Mouse (Mus musculus): ENCODE measurements around the gene Aimp2. TPM values are rescaled to one million over a fixed set of nuclear protein-coding genes. Genes with fewer than 3 reads are reported as not detected.
A peak's percentile ranks its signal among the peaks of the same experiment; 100 is the strongest.

The Aimp2 gene
- polyA plus RNA-seq, 1 experiment from 2014 or later: 95.5 TPM

DNA sequence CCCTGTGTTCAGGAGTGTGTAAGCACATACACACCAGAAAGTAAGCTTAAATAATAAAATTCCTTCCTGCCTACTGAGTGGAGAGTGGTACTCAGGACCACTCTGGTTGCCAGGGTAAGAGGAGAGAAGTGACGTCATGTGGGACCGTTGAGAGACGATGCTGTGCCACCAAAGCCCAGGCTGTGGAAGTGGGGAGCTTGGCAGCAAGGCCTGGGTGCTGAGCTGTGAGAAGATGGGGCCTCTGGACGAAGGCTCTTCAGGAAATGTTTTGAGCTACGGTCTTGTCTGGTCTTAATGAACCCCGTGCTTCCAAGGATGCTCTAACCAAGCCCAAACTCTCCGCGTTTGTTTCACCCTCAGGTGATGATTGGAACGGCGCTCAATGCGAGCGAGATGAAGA, 21.0 kb upstream of the Aimp2 start:
- H3K4me2 ChIP-seq: no peak overlapping the region
- no peak overlapping the region for H3K9ac ChIP-seq
- WGBS: 87% methylated on average over 12 of the region's 12 CpGs
- ATAC-seq (ENCODE audit: borderline replicate concordance, extremely low read depth, low FRiP score, low TSS enrichment): no peak
- H3K36me3 ChIP-seq: peaks cover 45% of the 10 kb centered on the region
- no peaks in the 10 kb centered on the region for H3K27me3 ChIP-seq
- no peak overlapping the region for H3K4me3 ChIP-seq
- H3K9me3 ChIP-seq: no peaks in the 10 kb centered on the region
- no peak overlapping the region for H3K27ac ChIP-seq
- H3K4me1 ChIP-seq: 0 out of 2 replicates have a peak, but pooled peaks cover 5% of the 10 kb centered on the region

DNA sequence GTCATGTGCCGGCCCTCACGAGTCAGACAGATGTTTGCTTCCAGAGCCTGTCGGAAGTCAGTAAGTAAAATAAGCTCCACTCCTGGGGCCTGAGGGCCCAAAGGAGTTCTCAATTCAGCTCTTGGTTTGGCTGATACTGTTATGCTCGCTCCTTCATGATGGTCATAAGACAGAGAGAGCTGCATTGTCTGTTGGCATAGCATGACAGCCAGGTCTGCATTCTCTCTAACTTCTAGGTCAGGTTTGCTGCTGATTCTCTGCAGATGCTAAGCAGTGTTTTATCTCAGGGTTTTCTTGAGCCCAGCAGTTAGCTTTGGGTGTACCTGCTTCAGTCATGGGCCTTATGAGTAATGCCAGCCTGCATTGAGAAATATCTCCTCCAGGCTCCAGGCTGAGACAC, 19.6 kb upstream of the Aimp2 start:
- 89% methylated on average over 4 of the region's 4 CpGs for WGBS
- no peak overlapping the region for H3K27ac ChIP-seq
- H3K4me2 ChIP-seq: no peak overlapping the region
- no peak overlapping the region for H3K9ac ChIP-seq
- no peaks in the 10 kb centered on the region for H3K27me3 ChIP-seq
- no peak overlapping the region for H3K4me3 ChIP-seq
- no peaks in the 10 kb centered on the region for H3K9me3 ChIP-seq
- H3K4me1 ChIP-seq: 0 out of 2 replicates have a peak, but pooled peaks cover 5% of the 10 kb centered on the region
- H3K36me3 ChIP-seq: peaks cover 59% of the 10 kb centered on the region
- no peak for ATAC-seq (ENCODE audit: borderline replicate concordance, extremely low read depth, low FRiP score, low TSS enrichment)

DNA sequence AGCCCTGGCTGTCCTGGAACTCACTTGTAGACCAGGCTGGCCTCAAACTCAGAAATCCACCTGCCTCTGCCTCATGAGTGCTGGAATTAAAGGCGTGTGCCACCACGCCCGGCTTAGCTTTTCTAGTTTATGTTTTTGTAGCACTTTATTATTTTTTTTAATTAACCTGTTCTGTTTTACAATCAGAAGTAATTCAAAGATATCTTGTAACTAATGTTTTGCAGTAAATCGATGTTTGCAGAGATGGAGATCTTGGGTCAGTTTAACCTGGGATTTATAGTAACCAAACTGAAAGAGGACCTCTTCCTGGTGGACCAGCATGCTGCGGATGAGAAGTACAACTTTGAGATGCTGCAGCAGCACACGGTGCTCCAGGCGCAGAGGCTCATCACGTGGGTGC, 18.2 kb upstream of the Aimp2 start, which contains the start of gene Gm42421:
Gene Gm42421, plus strand, starts transcription at position 301 of the 400 bp plus-strand sequence.
- ATAC-seq (ENCODE audit: borderline replicate concordance, extremely low read depth, low FRiP score, low TSS enrichment): no peak
- Histone ChIP-seq H3K27me3 (no peaks in the 10 kb centered on the region), H3K9me3 (no peaks in the 10 kb centered on the region), H3K36me3 (peaks cover 69% of the 10 kb centered on the region), H3K27ac (no peak within 1 kb of the TSS), H3K9ac (no peak within 1 kb of the TSS), H3K4me3 (no peak within 1 kb of the TSS), H3K4me2 (no peak within 1 kb of the TSS), H3K4me1 (0 out of 2 replicates have a peak, but pooled peaks cover 3% of the 10 kb centered on the region)
- 90% methylated on average over 8 of the region's 8 CpGs for WGBS

DNA sequence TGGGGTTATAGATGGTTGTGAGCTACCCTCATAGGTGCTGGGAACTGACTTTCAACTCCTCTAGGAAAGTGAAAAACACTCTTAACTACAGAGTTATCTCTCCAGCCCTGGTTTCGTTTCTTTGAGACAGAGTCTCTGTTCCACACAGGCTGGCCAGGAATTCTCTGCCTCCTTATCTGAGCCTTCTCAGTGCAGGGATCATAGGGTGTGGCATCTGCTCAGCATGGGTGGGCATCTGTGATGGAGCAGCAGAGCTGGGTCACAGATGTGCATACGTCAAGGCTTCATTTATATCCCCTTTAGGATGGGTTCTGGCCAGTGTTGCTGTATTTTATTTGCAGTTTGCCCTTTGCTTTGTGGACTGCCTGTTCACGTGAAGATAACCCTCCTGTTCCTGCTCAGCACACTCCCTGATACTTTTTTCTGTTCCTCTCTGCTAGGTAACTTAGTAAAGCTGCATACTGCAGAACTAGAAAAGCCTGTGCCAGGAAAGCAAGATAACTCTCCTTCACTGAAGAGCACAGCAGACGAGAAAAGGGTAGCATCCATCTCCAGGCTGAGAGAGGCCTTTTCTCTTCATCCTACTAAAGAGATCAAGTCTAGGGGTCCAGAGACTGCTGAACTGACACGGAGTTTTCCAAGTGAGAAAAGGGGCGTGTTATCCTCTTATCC, 15.3 kb upstream of the Aimp2 start:
- H3K4me1 ChIP-seq: no peaks in the 10 kb centered on the region
- no peak overlapping the region for H3K27ac ChIP-seq
- no peaks in the 10 kb centered on the region for H3K9me3 ChIP-seq
- peaks cover 73% of the 10 kb centered on the region for H3K36me3 ChIP-seq
- no peaks in the 10 kb centered on the region for H3K27me3 ChIP-seq
- WGBS: 82% methylated on average over 6 of the region's 6 CpGs
- no peak for ATAC-seq (ENCODE audit: borderline replicate concordance, extremely low read depth, low FRiP score, low TSS enrichment)
- H3K4me3 ChIP-seq: no peak overlapping the region
- H3K4me2 ChIP-seq: no peak overlapping the region
- no peak overlapping the region for H3K9ac ChIP-seq

DNA sequence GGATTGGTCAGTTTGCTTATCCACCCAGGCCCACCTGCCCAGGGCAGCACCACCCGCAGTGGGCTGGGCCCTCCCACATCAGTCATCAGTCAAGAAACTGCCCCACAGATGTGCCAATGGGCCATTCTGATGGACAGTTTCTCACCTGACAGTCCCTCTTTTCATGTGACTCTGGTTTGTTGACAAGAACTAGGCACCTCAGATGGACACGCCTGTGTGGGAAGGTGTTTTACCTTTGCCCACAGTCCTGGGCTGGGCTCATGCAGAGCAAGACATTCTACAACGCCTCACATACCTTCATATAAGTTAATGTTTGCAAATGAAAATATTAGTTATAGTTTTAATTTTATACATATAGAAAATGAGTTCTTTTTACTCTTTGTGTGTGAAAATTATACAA, 8.5 kb upstream of the Aimp2 start:
- ATAC-seq (ENCODE audit: borderline replicate concordance, extremely low read depth, low FRiP score, low TSS enrichment): no peak
- no peaks in the 10 kb centered on the region for H3K9me3 ChIP-seq
- no peak overlapping the region for H3K4me3 ChIP-seq
- no peak overlapping the region for H3K9ac ChIP-seq
- no peaks in the 10 kb centered on the region for H3K27me3 ChIP-seq
- no peak overlapping the region for H3K27ac ChIP-seq
- 89% methylated on average over 3 of the region's 3 CpGs for WGBS
- no peak overlapping the region for H3K4me2 ChIP-seq
- peaks cover 50% of the 10 kb centered on the region for H3K36me3 ChIP-seq
- H3K4me1 ChIP-seq: no peaks in the 10 kb centered on the region

DNA sequence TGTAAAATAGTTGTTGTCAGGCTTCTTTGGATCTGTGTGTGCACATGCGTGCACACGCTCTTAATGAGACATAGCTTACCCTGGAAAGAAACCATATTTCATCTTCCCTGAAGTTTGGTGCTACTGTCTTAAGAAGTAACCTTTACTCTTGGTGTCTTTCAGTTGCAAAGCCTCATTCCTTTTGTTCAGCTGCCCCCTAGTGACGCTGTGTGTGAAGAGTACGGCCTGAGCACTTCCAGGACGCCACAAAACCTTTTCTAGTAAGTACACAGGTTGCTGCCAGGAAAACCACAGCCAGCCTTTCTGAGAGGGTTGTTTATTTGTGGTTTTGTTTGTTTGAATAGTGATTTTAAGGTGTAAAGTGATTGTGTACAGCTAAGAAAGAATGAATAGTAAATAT, 7.8 kb upstream of the Aimp2 start:
- no peak for ATAC-seq (ENCODE audit: borderline replicate concordance, extremely low read depth, low FRiP score, low TSS enrichment)
- H3K9me3 ChIP-seq: no peaks in the 10 kb centered on the region
- 48% methylated on average over 5 of the region's 5 CpGs for WGBS
- H3K27me3 ChIP-seq: no peaks in the 10 kb centered on the region
- no peak overlapping the region for H3K9ac ChIP-seq
- no peak overlapping the region for H3K27ac ChIP-seq
- peaks cover 47% of the 10 kb centered on the region for H3K36me3 ChIP-seq
- no peak overlapping the region for H3K4me2 ChIP-seq
- H3K4me3 ChIP-seq: no peak overlapping the region
- H3K4me1 ChIP-seq: no peaks in the 10 kb centered on the region

DNA sequence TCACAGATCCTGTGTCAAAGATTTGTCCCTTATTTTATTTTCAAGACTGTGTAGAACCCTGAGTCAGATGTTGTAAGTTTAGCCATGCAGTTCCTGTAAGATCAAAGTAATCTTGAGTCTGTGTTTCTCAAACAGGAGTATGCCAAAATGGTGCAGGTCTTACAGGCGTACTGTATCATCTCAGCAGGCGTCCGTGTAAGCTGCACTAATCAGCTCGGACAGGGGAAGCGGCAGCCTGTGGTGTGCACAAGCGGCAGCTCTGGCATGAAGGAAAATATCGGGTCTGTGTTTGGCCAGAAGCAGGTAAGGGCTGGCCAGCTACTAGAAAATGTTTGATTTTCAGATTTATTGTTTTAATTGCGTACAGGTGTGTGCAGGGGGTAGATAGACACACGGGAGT, 6.6 kb upstream of the Aimp2 start:
- no peak overlapping the region for H3K9ac ChIP-seq
- H3K4me1 ChIP-seq: no peaks in the 10 kb centered on the region
- no peak overlapping the region for H3K27ac ChIP-seq
- H3K4me2 ChIP-seq: no peak overlapping the region
- no peaks in the 10 kb centered on the region for H3K27me3 ChIP-seq
- ATAC-seq (ENCODE audit: borderline replicate concordance, extremely low read depth, low FRiP score, low TSS enrichment): no peak
- H3K4me3 ChIP-seq: no peak overlapping the region
- WGBS: 90% methylated on average over 9 of the region's 9 CpGs
- H3K36me3 ChIP-seq: peaks cover 40% of the 10 kb centered on the region
- no peaks in the 10 kb centered on the region for H3K9me3 ChIP-seq

DNA sequence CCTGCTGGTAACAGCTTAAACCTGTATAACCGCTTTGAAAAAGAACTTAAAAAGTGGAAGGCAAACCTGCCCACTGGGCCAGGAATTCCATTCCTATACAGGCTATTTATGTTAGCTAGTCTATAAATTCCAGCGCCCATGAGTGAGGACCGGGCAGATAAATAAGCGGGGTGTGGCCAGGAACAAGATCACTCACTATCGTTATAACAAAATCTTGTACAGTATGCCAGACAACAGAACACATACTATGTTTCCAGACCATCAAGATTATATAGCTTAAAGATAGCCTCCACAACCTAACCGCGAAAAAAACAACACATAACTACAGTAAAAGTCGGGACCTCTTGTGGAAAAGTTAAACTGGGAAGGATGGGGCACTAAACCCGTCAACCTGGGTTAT, 721 bp downstream of the Aimp2 start:
- Histone ChIP-seq H3K9me3 (no peaks in the 10 kb centered on the region), H3K4me3 (peak overlapping the region; percentile 72), H3K4me2 (peak overlapping the region; percentile 81), H3K36me3 (peaks cover 13% of the 10 kb centered on the region; the same call in 1 of the 2 replicates), H3K27me3 (no peaks in the 10 kb centered on the region), H3K9ac (peak overlapping the region; percentile 64), H3K4me1 (peaks cover 24% of the 10 kb centered on the region), H3K27ac (peak overlapping the region; percentile 85)
- no peak for ATAC-seq (ENCODE audit: borderline replicate concordance, extremely low read depth, low FRiP score, low TSS enrichment)
- 2% methylated on average over 9 of the region's 9 CpGs for WGBS

DNA sequence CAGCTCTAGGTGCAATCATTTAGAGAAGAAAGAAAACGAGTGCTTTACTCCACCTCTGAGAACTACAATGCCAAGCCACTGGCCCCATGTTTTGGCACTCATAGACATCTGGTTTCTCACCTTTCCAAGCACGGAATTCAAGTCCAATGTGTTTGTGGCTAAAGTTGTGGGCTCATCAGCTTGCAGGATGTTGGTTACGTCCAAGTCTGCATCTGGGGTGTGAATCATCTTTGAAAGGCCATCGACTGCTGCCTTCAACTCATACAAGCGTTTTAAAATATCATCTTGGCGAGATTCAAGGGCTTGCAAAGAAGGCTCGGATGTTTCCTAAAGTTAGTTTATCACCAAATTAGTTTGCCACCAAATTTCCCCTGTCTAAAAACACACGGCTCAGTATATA, 3.2 kb downstream of the Aimp2 start:
- WGBS: 80% methylated on average over 8 of the region's 8 CpGs
- Histone ChIP-seq H3K27ac (no peak overlapping the region), H3K4me2 (no peak overlapping the region), H3K9ac (no peak overlapping the region), H3K9me3 (no peaks in the 10 kb centered on the region), H3K36me3 (peaks cover 37% of the 10 kb centered on the region), H3K27me3 (no peaks in the 10 kb centered on the region), H3K4me1 (peaks cover 24% of the 10 kb centered on the region), H3K4me3 (no peak overlapping the region)
- ATAC-seq (ENCODE audit: borderline replicate concordance, extremely low read depth, low FRiP score, low TSS enrichment): no peak

DNA sequence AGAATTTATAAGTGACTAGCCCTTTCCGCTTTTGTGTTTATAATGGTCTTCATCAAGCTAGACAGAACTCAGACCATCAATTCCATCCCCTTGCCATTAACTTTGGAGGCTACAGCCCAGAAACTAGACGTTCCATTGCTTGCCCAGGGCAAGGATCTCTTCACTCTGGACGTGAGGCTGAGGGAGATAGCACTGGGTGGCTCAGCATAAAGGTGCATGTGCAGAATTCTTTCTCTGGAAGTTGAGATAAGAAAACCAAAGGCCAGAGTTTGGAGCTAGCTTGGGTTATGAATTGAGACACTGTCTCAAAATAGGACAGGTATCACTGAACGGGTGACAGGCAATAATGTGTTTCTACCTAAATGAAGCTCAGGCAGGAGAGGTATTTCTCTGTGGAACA, 5.8 kb downstream of the Aimp2 start:
- no peak for ATAC-seq (ENCODE audit: borderline replicate concordance, extremely low read depth, low FRiP score, low TSS enrichment)
- no peak overlapping the region for H3K27ac ChIP-seq
- no peaks in the 10 kb centered on the region for H3K9me3 ChIP-seq
- no peak overlapping the region for H3K9ac ChIP-seq
- H3K4me1 ChIP-seq: peaks cover 15% of the 10 kb centered on the region
- H3K36me3 ChIP-seq: peaks cover 56% of the 10 kb centered on the region
- H3K4me2 ChIP-seq: no peak overlapping the region
- no peaks in the 10 kb centered on the region for H3K27me3 ChIP-seq
- H3K4me3 ChIP-seq: no peak overlapping the region
- WGBS: 79% methylated on average over 4 of the region's 4 CpGs

DNA sequence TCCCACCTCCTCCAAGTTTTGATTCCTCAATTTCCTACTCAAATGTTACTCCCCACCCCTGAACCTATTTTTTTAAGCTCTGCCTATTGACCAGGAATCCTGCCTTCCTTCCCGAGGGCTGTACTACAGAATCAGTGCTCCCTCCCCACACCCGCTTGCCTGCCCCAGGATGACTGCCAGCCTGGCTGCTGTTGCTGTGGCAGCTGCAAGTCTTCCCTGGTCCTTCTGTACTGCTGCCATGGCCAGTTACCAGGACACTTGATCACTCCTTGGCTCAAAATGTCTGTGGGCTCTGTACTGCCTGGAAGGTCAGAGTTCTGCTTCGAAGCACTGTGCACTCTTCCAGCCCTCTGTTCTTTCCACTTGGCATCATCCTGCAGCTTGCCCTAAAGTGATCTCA, 7.5 kb downstream of the Aimp2 start:
- peaks cover 66% of the 10 kb centered on the region for H3K36me3 ChIP-seq
- ATAC-seq (ENCODE audit: borderline replicate concordance, extremely low read depth, low FRiP score, low TSS enrichment): no peak
- H3K9ac ChIP-seq: no peak overlapping the region
- H3K9me3 ChIP-seq: no peaks in the 10 kb centered on the region
- no peaks in the 10 kb centered on the region for H3K27me3 ChIP-seq
- no peak overlapping the region for H3K4me2 ChIP-seq
- no peak overlapping the region for H3K4me3 ChIP-seq
- no peaks in the 10 kb centered on the region for H3K4me1 ChIP-seq
- WGBS: 76% methylated on average over 3 of the region's 3 CpGs
- H3K27ac ChIP-seq: no peak overlapping the region

DNA sequence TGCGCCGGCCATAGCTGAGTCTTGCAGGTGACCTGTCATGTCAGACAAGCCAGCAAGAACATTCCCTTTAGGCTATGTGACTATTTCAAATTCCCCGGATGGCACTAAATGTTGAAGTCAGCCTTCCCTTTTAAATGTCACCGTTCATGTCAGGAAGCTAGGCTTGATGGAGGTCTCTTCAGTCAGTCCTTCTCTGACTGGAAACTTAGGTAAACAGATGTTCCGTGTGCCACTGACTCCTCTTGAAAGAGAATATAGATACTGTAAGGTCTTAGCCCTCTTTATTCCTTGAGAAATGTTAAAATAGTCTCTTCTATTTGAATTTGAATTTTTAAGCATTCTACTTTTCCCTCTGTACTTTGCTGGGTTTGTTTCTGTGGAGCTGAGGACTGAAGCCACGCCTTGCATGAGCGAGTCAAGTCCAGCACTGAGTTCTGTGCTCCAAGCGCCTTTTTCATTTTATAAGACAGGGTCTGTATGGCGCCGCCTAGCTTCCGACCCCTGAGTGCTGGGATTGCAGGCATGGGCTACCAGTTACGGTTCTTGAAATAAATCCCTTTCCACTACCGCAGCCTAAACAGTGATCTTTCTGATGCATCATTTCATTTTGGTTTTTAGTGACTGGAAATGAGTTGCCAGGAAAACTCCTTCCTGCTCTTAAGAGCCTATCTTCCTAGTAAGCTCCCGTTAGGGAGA, 11.9 kb downstream of the Aimp2 start, which contains the start of gene Ankrd61:
Gene Ankrd61, minus strand, starts transcription at position 51 of the 696 bp plus-strand sequence.
- Histone ChIP-seq H3K36me3 (peaks cover 42% of the 10 kb centered on the region), H3K4me1 (no peaks in the 10 kb centered on the region), H3K4me2 (no peak within 1 kb of the TSS), H3K9ac (no peak within 1 kb of the TSS), H3K4me3 (no peak within 1 kb of the TSS), H3K27me3 (no peaks in the 10 kb centered on the region), H3K27ac (no peak within 1 kb of the TSS), H3K9me3 (no peaks in the 10 kb centered on the region)
- ATAC-seq (ENCODE audit: borderline replicate concordance, extremely low read depth, low FRiP score, low TSS enrichment): no peak
- 78% methylated on average over 14 of the region's 14 CpGs for WGBS
